Mouse (Mus musculus) olfactory bulb, adult 2 months (tissue): Measurements from ENCODE around the gene Slc25a20.

Experiments
- CTCF ChIP-seq: fragments of 200-500 bp; IDR thresholded peaks from 2 replicates; pipeline ENCODE4 v1.5.1; 2012; ENCODE audit warnings: low read depth, mild to moderate bottlenecking, low read length, moderate library complexity; ENCODE audit not compliant: insufficient read depth
- POLR2A ChIP-seq: fragments of 200-500 bp; IDR thresholded peaks from 2 replicates; pipeline ENCODE4 v1.6.1; 2012; ENCODE audit warnings: mild to moderate bottlenecking, low read depth, low read length, moderate library complexity; ENCODE audit not compliant: insufficient read depth

DNA sequence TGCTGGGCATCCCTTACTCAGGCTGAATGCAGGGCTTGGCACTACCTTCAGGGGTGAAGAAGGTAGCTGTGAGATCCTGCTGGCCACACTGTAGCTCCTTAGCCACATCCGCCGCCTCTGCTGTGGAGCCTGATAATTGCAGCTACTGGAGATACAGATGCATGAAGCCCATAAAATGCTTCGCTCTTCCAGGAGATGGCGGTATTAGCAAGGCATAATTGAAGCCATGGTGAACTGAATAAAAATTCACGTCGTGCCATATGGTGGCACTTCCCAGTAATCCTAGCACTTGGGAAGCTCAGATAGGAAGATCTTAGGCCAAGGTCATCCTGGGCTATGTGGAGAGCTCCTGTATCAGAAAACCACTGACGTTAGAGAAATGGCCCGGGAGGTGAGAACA, 8.0 kb downstream of the Slc25a20 start:
- no peak for TF ChIP-seq CTCF
- no peak for TF ChIP-seq POLR2A
